Mouse (Mus musculus) stomach, postnatal 0 days (tissue): ENCODE results near the gene Coro7.

Experiments used
- CTCF ChIP-seq: IDR thresholded peaks from 2 replicates; pipeline ENCODE4 v1.5.1; 2016; ENCODE audit warnings: antibody characterized with exemption, low read depth, mild to moderate bottlenecking, moderate library complexity
- EP300 ChIP-seq: optimal IDR thresholded peaks from 2 replicates; pipeline ENCODE3; 2016; ENCODE audit warnings: antibody characterized with exemption

GRCm38 (mm10) chr16:4598041-4598440 lies 81.5 kb downstream of the Coro7 start:
- TF ChIP-seq CTCF (no peak), EP300 (no peak)
